Mouse (Mus musculus) intestine, postnatal 0 days (tissue): ENCODE data around the gene Rimbp2. TPM values are rescaled to one million over a fixed set of nuclear protein-coding genes. Genes with fewer than 3 reads are reported as not detected.

Experiments used
- ATAC-seq: fragments of 200-750 bp; cut with Nextera tagmentation; 2 replicates; pipeline ENCODE4 v1.8.0; 2017; ENCODE audit warnings: mild to moderate bottlenecking, moderate TSS enrichment, moderate library complexity
- H3K27ac ChIP-seq: fragments of 300-500 bp; sonication (generic); 2 replicates; pipeline ENCODE4 v1.5.1; 2014; ENCODE audit warnings: mild to moderate bottlenecking, low read depth, low read length, moderate library complexity
- H3K27me3 ChIP-seq: fragments of 300-500 bp; sonication (generic); replicated peaks from 2 replicates; pipeline ENCODE4 v1.6.1; 2014; ENCODE audit warnings: low read length, mixed read lengths; ENCODE audit not compliant: control insufficient read depth, insufficient read depth
- H3K36me3 ChIP-seq: fragments of 300-500 bp; sonication (generic); 2 replicates; pipeline ENCODE4 v1.6.1; 2014; ENCODE audit warnings: mild to moderate bottlenecking, moderate library complexity; ENCODE audit not compliant: control insufficient read depth, insufficient read depth
- H3K4me1 ChIP-seq: fragments of 300-500 bp; sonication (generic); replicated peaks from 2 replicates; pipeline ENCODE4 v1.6.1; 2014; ENCODE audit warnings: antibody characterized with exemption, low read length, mixed read lengths; ENCODE audit not compliant: control insufficient read depth, insufficient read depth
- H3K4me2 ChIP-seq: fragments of 300-500 bp; sonication (generic); replicated peaks from 2 replicates; pipeline ENCODE4 v1.6.1; 2014; ENCODE audit warnings: low read depth, mild to moderate bottlenecking, moderate library complexity
- H3K4me3 ChIP-seq: fragments of 300-500 bp; sonication (generic); 2 replicates; pipeline ENCODE4 v1.5.1; 2014; ENCODE audit warnings: low read depth, low read length
- H3K9ac ChIP-seq: fragments of 300-500 bp; sonication (generic); 2 replicates; pipeline ENCODE4 v1.6.1; 2014; ENCODE audit warnings: mild to moderate bottlenecking, low read depth, low read length
- H3K9me3 ChIP-seq: fragments of 300-500 bp; sonication (generic); 2 replicates; pipeline ENCODE4 v1.6.1; 2016; ENCODE audit warnings: mixed run types; ENCODE audit not compliant: control insufficient read depth
- CTCF ChIP-seq: sonication (generic); IDR thresholded peaks from 2 replicates; pipeline ENCODE4 v1.5.1; 2016; ENCODE audit warnings: low read depth, mild to moderate bottlenecking, control low read depth, antibody characterized with exemption, moderate library complexity
- WGBS: fragments of 180-500 bp; shearing (Covaris S2); extraction: QIAGEN DNeasy Blood & Tissue Kit; methylation state at CpG from one replicate; pipeline ENCODE4 v1.1.7; 2014; 5-methylcytosine and 5-hydroxymethylcytosine counted together
- polyA plus RNA-seq: library from polyadenylated mRNA; unstranded; fragments of >200 nt; fragmentation: Nextera tagmentation; extraction: Ambion mirVana; gene quantifications from 2 replicates; pipeline ENCODE4 v1.2.1, GENCODE M21; 2015

Rimbp2 gene
- polyA plus RNA-seq: 0.13 and 0.34 TPM in 2 replicates

DNA sequence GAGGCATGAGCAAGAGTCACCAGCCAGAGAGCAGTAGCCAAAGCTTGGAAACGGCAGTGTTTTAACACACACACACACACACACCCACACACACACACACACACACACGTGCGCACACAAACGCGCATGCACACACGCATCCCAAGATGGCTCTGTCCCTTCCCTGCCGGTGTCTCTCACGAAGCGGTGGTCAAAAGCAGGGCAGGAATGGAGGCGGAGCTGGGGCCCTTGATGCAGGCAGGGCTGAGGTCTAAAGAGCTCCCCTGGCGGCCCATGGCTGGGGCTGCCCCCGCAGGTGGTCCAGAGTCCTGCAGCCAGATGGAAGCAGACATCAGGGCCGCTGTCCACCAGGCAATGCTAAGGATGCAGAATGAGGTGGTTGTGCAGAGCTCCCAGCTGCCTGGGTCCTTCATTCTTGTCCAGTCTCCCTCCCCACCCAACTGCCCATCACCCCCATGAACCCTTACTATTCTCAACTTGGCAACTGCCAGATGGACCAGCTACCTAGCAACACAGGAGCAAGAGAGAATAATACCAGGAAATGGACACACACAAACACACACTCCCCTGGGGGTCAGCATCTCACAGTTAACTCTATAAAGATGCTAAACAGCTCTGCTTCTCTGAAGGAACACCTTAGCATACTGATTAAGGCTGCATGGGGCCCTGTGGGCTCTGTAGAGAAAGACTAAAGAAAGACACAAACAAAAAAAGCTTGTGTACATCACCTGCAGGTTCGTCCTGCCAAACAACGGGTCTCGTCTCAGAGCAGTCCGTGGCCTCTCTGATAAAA lies at the start of gene Rimbp2:
Gene Rimbp2, minus strand, starts transcription at position 209 of the 793 bp plus-strand sequence.
- H3K4me2 ChIP-seq: peak within 1 kb of the TSS; percentile 27; the same call in 1 of the 2 replicates
- H3K27ac ChIP-seq: no peak within 1 kb of the TSS
- no peaks in the 10 kb centered on the region for H3K9me3 ChIP-seq
- 0 out of 2 replicates have a peak within 1 kb of the TSS, but pooled peaks have one; percentile 3 for H3K4me3 ChIP-seq
- no peak for ATAC-seq
- peak; percentile 41 for TF ChIP-seq CTCF
- H3K27me3 ChIP-seq: 0 out of 2 replicates have a peak, but pooled peaks cover 13% of the 10 kb centered on the region
- 12% methylated on average over 17 of the region's 17 CpGs for WGBS
- H3K9ac ChIP-seq: no peak within 1 kb of the TSS
- H3K36me3 ChIP-seq: no peaks in the 10 kb centered on the region
- no peaks in the 10 kb centered on the region for H3K4me1 ChIP-seq

DNA sequence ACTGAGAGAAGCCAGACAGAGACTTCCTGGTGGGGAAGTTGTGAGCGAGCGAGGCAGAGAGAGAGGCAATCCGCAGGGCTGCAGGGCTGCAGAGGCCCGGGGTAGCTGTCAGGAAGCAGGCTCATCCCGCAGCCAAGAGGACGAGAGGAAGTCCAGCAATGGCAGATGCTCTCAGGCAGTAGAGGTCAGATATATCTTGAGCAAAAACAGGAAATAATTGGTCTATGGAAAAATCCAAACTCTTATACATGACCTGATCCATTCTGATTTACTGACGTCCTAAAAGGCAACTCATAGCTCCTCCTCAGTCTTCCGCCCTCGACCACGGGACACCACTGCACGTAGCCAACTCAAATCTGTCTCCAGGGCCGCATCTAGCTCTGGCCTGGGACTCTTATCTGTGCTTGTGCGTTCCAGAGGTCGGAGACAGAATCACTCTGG lies 49.3 kb upstream of the Rimbp2 start:
- Histone ChIP-seq H3K4me2 (no peak overlapping the region), H3K4me3 (no peak overlapping the region), H3K27me3 (no peaks in the 10 kb centered on the region), H3K27ac (no peak overlapping the region), H3K4me1 (no peaks in the 10 kb centered on the region), H3K9me3 (no peaks in the 10 kb centered on the region), H3K9ac (no peak overlapping the region), H3K36me3 (no peaks in the 10 kb centered on the region; the same call in 1 of the 2 replicates)
- WGBS: 50% methylated on average over 14 of the region's 14 CpGs
- TF ChIP-seq CTCF: no peak
- ATAC-seq: no peak

DNA sequence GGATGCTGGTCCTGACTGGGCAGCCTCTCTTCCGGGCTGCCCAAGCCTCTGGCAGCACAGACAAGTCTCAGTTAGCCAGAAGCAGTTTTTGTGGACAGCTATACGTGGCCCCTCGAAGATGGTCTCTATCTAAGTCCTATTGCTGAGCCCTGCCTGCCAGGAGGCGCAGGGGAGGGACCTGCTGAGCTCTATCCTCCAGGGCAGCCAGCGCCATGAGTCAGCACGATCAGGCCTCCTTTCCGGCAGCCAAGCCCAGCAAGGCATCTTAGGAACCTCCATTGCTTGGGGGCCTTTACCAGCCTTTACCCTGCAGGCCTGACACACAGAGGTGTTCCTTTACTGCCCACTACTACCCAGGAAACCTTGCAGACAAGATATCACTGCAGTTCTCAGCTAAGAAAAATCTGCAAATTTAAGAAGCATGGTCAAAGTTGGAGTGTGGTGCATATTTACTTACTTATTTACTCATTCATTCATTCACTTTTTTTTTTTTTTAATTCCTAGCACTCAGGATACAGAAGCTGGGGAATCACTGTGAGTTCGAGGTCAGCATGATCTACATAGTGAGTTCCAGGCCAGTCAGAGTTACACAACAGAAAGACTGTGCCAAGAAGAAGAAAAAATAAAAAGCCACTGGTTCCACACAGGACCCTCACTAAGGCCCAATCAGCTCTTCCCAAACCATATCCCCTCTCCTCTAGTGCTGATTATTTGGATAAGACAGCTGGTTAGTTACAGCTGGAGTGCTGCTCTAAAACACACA lies 47.6 kb upstream of the Rimbp2 start:
- no peak for ATAC-seq
- Histone ChIP-seq H3K9me3 (no peaks in the 10 kb centered on the region), H3K27ac (no peak overlapping the region), H3K4me2 (no peak overlapping the region), H3K9ac (no peak overlapping the region), H3K4me3 (no peak overlapping the region), H3K4me1 (no peaks in the 10 kb centered on the region), H3K27me3 (no peaks in the 10 kb centered on the region), H3K36me3 (no peaks in the 10 kb centered on the region; the same call in 1 of the 2 replicates)
- TF ChIP-seq CTCF: no peak
- WGBS: 54% methylated on average over 8 of the region's 8 CpGs

DNA sequence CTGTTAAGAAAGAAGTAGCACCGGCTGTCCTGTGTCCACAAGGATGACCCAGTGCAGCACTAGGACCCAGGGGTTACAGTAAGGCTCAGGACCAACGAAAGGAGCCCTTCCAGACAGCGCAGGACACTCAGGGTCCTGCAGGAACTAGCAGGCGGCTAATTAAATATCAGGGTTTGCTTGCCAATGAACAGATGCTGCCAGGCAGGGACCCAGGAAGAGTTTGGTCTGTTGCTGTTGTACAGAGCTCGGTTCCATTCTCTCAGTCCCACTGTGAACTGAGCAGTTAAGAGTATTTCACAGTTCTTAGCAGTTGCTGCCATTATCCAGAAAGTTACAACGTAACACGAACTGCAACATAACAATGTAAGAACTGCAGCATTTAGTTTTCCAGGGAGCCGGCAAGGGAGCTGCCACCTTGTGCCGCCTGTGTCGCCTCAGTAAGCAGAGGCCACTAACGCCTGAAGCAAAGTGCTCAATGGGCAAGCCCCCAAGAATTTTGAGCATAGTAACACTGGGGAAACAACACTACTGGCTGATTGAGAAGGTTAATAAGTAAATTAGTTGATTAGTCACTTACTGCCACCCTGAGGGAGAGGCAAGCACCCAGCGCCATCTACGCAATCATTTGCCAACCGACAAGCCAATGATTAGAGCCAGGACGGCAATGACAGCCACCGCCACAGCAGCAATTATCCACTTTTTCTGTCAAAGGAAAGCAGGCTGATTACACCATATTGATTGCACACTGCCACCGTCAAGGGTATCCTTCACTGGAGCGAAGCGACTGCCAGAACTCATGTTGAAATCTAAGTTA lies 34.1 kb upstream of the Rimbp2 start:
- H3K36me3 ChIP-seq: peaks cover 29% of the 10 kb centered on the region
- no peaks in the 10 kb centered on the region for H3K9me3 ChIP-seq
- no peaks in the 10 kb centered on the region for H3K27me3 ChIP-seq
- no peak for ATAC-seq
- H3K9ac ChIP-seq: no peak overlapping the region
- H3K4me2 ChIP-seq: no peak overlapping the region
- WGBS: 82% methylated on average over 19 of the region's 19 CpGs
- H3K4me3 ChIP-seq: no peak overlapping the region
- H3K4me1 ChIP-seq: no peaks in the 10 kb centered on the region
- TF ChIP-seq CTCF: no peak
- H3K27ac ChIP-seq: no peak overlapping the region

DNA sequence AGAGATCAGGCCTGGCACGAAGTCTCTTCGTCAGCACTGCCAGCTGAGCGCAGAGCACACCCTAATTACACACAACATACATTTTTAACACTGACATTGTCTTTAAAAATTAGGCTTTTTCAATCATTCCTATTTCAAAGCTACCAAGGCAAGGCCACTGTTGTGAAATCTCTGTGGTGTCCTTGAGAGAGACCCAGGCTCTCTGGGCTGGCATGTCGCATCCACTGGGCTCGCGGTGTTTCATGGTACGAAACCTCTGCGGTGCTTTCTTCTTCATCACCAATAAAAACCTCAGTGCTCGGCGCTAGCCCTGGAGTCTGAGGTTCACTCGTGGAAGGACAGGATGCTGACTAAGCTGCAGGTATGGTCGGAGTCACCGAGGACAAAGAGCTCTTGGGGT lies 32.7 kb upstream of the Rimbp2 start:
- 91% methylated on average over 13 of the region's 13 CpGs for WGBS
- no peak for TF ChIP-seq CTCF
- no peak overlapping the region for H3K4me3 ChIP-seq
- H3K36me3 ChIP-seq: peaks cover 20% of the 10 kb centered on the region
- H3K4me2 ChIP-seq: no peak overlapping the region
- H3K9me3 ChIP-seq: no peaks in the 10 kb centered on the region
- H3K4me1 ChIP-seq: no peaks in the 10 kb centered on the region
- no peak overlapping the region for H3K9ac ChIP-seq
- H3K27ac ChIP-seq: no peak overlapping the region
- no peak for ATAC-seq
- H3K27me3 ChIP-seq: no peaks in the 10 kb centered on the region
